Mouse (Mus musculus) cerebellum, adult 8-10 months (tissue): ENCODE measurements around the gene Kcnq4.

Experiments
- DNase-seq: peaks from one replicate; pipeline ENCODE4 v3.0.0; 2022

The Kcnq4 gene

DNA sequence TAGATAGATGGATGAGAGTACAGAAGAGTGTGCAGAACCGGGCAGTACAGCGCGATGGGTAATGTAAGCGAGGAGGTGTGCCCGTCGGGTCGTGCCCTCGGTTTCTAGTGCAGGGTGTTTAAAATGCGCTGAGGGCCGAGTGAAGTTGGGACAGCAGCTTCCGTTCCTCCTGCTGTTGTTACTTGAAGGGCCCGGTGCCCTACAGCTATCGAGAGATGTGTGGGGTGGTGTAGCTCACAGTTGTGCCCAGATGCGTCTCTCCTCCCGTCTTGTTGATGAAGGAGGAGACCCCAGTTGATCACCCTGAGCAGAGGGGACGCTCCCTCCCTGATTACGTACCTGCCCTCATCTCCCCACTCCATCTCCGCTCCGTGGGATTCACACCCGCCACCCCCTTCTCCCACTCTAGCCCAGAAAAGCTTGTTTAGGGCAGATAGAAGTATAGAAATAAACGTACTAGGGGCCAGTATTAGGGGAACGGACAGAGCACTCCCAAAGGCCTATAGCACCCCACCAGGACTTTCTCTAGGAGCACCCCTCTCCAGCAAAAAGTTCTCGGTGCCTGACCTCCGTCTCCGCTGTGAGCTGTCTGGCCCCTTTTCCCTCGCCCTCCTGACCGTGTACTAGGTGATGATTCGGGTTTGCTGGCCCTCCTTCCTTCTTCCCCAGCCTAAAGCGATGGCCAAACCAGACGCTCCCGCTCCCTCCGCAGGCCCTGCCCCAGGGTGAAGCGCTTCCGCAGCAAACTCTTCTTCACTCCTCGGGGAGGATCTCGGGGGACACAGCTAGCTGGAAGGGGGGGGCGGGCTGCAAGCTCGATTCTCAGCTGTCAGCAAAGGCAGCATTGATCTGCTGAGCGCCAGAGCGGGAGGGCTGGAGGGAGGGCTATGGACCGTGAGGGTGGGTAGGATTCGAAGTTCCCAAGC, at the start of gene Kcnq4:
Gene Kcnq4 (minus strand): TSS at position 672 of the 926 bp plus-strand sequence.
- DNase-seq = no peak

DNA sequence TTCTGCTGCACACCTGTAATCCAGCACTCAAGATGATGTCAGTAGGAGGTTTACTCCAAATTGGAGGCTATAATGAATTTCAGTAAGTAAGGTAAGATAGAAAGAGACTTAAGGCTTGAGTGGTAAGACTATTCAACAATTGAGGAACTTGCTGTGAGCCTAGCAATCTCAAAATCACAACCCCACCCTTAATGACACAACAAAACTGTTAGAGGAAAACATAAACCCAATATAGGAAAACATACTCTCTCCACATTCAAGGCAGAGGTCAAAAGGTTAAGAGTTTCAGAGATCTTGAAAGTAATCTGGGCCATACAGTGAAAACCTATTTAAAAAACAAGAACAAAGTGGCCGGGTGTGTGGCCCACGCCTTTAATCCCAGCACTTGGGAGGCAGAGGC, 48.3 kb upstream of the Kcnq4 start:
- DNase-seq = no peak

DNA sequence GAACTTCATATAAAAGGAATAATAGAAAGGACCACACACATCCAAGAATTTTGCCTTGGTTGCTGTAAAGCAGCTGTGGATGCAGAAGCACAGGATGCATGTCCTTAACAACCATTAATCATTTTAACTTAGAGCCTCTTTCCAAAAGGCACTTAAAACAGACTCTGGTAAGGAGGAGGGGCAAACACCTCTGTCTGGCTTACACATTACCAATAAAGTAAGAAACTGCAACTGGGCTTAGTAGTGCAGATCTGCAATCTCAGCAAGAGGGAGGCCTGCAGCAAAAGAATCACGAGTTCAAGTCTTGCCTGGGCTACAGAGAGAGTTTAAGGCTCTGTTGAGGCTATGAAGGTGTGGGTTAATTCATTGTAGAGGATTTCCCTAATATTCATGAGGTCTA, 47.2 kb upstream of the Kcnq4 start:
- no peak for DNase-seq

DNA sequence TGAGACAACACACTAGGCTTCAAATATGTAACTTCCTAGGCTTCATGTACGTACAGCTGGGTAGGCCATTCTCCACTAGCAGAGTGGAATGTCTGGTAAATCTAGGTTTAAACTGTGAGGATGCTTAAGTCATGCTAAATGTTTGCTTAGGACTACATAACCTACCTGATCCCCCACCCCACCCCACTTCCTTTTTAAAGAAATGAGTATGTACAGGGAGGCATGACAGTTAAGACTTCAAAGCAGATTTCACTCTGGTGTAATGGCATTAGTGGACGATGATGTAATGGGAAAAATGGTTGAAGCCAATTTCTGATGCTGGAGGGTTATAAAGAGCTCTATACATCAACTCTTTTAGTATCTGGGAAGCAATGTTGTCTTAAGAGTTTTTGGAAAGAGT, 44.5 kb upstream of the Kcnq4 start:
- DNase-seq = no peak

DNA sequence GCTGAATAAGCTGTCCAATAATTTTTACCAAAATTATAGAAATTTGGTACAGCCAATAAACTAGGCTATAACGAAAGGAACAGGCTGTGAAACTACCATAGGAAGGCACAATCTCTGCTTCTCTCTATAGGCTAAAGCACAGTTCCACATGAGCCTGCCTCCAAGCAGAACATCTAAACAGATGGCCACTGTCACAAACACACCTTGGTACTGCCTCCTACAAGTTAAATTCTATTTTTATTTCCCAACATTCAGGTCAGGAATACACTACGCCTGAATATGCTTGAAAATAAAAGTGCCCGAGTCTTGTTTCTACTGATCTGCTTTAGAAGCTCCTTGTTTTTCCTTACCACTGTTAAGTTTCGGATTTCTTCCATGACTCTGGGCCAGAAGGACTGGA, 41.6 kb upstream of the Kcnq4 start:
- DNase-seq = peak; percentile 43

DNA sequence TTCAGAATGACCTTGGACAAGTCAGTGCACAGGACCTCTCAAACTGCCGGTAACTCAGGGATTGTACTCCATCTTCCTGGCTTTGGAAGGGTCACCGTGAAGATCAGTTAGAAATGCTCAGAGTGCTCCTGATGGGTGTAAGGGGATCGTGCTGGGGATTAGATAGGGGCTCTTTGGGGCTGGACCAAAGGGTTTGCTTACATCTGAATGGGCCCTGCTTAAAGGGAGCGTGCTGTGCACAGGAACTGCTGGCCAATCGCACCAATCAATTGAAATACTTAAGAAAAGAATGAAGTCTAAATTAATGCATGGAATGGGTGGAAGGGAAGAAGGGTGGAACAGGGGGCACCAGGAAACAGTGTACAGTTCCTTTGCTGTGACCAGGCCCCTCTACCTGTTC, 7.4 kb upstream of the Kcnq4 start:
- no peak for DNase-seq

DNA sequence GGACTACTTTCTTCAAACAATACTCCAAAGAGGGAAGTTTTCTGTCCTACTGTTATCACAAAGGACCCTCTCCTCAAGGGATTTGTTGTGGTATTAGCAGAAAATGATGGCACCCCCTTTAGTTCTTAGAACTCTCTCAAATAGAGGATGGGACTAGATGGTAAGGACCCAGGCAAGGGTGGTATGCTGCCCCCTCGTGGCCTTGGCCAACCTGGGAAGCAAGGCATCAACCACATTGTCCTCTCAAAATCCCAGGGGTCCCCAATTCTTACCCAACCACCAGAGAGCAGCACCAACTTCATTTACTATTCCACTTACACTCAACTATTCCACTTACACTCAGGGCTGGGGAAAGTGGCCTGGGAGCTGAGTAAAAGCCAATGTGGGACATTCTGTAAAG, 6.9 kb upstream of the Kcnq4 start:
- peak; percentile 69 for DNase-seq

DNA sequence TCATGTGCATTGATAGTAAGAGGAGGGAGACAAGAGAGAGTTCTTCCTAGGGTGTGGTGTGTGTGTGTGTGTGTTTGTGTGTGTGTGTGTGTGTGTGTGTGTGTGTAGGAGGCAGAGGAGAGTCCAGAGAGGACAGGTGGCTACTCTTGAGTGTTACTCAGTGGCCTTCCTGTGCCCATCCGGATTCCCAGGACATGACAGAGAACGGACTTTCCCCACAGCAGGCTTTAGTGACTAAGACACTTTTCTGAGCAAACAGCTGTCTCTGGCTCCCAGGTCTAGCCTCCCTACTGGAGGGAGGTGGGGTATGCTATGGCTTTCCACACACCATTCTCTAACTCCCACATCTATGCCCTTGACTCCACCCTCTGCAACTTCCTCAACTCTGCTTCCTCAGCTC, 1.2 kb upstream of the Kcnq4 start:
- DNase-seq = no peak

DNA sequence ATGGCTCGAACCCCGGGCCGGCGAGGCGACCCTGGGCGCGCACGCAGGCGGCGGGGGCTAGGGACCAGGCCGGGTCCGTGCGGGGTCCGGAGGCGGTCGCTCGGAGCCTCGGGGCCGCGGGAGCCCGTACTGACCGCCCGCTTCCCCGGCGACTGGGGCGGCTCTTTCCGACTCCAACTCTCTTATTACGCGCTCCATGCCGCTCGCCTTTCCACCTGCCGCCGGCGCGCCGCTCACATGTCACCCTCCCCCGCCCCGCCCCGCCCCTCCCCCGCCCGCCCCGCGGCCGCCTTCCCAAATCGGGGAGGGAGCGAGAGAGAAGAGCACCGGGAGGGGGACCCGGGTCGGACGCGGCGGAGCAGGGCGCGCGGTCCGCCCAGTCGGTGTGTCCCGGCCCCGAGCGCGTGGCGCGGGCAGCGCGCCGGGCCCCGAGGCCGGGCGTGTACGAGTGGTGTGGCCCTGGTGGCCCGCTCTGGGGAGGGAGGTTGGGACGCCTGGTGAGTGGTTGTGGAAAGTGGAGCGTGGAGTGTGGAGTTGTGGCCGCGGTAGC, 1.1 kb downstream of the Kcnq4 start:
- DNase-seq = no peak

DNA sequence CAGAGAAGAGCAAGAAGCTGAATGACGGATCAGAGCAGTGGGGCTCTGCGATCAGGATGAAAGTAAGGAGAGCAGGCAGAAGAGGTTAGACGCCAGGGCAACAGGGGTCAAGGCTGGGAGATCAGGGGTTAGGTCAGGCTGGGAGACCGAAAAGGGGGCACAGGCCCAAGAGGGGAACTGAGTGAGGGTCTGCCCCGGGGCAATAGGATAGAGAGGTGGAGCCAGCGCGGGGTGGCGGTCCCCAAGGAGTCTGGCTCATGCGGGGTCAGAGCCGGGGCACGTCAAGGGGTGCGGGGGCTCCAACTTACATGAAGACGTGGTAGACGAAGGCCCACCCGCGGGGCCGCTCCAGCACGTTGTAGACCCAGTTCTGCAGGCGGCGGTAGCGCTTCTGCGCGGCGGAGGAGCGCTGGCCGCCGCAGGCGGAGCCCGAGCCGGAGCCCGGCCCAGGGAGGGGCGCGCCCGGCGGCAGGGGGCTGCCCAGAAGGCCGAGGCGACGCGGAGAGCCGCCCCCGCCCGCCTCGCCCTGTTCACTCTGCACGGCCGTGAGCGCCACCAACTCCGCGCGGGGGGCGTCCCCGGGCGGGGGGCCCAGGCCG, 1.8 kb downstream of the Kcnq4 start:
- DNase-seq = no peak

DNA sequence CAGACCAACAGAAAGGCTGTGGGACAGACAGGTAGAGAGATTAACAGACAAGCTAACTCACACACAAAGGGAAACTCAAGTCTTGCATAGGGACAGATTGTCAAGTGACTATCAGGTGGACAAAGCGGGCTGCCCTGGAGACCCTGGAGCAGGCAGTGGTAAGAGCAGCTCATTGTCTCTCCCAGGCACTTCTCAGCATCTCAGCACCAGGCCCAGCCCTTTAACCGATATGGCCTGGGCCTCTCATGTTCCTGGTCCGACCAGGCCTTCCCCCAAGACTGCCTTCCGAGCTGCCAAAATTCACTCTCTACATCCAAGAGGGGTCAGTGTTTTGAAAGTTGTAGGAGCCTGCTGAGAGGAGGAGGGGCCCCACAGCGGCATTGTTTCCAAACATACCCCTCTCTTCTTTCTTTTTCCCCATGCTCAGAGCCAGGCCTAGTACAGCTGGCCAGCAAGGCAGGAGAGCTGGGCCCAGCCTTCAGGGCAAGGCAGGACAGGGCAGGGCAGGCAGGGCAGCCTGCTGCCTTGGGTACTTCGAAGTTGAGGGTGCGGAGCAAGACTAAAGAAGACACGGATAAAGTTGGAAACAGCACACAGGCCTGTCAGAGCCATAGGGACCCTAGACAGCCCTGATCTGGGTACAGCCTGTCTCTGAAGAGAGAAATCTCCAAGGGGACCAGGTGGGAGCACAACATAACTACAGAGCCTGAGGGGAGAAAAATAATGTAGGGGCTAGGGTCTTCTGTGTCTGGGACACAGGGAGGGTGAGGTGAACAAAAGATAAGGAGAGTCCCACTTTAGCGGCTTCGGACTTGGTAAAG, 2.5 kb downstream of the Kcnq4 start:
- DNase-seq = no peak

DNA sequence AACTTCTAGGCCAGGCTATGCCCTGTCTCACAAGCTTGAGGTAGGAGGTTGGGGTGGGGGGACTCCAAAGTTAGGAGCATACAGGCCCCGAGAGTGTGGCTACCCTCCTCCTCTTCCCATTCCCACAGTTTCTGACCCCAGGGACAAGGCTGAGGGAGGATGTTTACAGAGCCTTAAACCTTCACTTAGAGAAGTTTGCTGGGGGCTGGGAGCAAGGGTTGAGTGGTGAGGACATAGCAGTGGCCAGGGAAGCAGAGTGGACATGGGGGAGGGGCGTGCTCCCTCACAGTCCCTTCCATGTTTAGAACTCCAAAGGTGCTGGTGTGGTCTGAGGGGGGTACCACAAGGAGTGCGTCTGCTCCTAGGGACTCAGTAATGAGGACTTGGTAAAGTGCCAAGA, 4.8 kb downstream of the Kcnq4 start:
- DNase-seq = no peak

DNA sequence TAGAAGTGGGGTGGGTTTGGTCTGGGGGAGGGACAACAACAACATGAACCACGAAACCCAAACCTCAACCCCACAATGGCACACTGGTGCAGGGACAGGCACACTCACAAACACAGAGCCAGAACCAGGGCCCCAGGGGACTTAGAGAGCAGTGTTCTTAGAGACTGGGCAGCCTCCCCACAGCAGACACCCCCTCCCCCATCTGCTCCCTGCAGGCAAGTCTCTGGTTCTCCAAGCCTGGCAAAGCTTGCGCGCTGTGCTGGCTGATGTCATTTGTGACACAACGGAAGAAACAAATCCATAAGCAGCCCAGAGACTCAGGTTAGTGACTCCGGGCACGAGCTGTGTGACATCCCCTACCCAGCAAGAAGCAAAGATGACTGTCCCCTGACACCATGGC, 7.1 kb downstream of the Kcnq4 start:
- no peak for DNase-seq

DNA sequence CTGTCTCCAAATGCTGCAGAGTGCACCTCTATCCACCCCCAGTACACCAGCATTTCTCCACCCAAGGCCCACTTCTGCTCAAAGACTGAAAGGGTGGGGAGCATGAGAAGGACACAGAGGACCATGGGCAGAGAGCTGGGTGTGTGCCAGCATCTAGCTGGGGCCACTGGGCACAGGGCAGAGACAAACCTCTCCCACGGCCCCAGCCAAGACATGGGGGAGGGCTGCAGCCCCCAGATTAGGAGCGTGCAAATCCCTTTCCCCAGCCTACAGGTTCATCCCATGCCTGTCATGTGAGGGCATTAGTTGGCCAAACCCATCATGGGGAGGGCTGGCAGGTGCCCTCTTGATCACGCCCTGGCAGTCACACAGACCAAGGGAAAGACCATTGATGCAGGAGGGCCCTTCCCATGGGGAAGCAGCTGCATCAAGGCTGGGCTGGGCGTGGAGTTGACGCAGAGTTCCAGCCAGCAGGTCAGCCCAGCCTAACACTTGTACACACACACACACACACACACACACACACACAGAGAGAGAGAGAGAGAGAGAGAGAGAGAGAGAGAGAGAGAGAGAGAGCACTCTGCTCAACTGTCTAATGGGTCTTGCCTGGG, 14.3 kb downstream of the Kcnq4 start:
- no peak for DNase-seq

DNA sequence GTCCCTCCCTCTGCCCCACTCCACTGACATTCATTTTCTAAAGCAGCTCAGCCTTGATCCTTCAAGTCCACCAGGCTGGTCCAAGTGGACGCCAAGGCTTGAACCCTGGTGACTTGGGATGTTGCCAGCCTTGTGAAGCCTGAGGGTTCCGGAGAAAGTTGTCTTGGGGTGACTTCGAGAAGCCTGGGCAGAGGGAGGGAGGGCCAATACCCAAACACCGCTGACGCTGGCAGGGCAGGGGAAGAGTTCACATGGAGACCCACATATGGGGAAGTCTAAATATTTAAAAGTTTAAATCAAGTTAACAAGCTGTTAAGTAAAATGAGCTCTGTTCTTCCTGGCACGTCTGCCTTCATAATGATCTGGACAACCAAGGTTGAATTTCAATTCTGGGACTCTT, 15.7 kb downstream of the Kcnq4 start:
- no peak for DNase-seq

DNA sequence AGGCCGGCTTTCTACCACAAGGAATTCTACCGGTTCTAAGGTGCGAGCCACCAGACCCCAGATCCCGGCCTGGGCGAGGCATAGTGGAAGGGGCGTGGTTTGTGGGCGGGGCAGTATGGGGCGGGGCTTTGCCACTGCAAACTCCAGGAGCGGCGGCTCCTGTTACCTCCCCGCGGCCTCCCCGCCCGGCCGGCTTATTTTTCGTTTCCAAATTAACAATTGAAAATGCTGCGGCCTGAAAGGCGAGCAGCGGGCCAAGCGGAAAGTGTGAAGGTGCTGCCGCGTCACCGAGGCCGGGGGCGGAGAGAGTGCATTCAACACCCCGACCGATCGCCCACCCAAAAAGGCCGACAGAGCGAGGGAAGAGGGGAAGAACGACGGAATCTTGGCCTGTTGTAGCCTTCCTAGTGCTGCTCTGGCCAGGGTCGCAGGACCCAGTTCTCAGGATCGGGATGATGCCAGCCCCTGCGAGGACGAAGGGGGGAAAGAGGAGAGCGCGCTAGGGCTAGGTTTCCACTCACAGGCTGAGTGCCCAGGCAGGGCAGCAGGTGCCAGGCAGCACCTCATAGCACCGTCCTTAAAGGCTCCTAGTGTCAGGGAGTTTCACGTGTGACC, 17.3 kb downstream of the Kcnq4 start:
- peak; percentile 53 for DNase-seq

DNA sequence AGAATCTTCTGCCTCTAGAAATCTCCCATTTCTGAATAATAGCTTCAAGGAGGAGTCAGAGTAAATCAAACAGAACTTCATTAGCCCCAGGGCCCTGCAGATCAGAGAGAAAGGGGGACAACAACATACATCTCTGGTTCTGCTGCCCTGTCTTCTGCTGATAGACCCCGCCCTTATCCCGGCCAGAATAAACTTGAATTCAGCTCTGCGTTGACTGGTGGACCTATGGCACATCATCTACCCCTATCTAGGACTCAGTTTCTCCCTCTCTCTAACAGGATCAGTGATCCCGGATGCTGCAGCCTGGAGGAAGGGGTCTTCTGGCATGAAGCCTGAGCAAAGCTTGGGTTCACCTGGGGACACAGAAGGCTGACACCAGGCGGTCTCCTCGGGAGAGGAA, 17.8 kb downstream of the Kcnq4 start:
- no peak for DNase-seq

DNA sequence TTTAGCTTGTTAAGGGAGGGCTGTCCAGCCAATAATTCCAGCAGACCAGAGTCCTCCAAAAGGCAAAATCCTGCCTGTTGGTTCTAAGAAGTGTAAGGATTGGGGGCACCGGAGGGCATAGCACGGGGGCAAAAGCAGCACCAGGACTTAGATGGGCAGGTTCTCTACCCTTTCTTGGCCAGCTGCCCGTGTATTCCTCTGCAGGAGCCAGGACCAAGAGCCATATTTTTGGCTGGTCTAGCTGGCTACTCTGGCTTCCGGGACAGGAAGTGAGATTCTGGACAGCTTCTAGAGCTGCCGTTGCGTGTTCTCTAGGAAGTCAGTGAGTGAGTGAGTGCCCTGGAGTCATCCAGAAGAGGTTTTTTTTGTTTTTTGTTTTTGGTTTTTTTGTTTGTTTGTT, 18.3 kb downstream of the Kcnq4 start:
- peak; percentile 50 for DNase-seq

DNA sequence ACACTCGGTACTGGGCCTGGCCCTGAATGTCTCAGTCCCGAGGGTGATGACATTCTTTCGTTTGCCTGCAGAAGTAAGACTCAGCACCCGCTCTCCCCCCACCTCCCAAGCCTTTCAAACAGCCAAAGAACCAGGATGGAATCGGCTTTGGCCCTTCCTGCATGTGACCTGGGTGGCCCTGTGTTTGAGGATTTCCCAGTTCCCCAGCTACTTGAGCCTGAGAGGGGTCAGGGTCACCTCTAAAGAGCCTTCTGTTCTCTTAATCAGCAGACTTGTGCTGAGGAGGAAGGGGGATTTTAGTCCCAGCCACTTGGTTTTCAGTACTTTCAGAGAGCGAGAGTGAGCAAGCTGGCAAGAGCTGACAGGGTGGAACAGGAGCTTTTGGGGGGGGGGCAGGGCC, 19.0 kb downstream of the Kcnq4 start:
- DNase-seq = no peak

DNA sequence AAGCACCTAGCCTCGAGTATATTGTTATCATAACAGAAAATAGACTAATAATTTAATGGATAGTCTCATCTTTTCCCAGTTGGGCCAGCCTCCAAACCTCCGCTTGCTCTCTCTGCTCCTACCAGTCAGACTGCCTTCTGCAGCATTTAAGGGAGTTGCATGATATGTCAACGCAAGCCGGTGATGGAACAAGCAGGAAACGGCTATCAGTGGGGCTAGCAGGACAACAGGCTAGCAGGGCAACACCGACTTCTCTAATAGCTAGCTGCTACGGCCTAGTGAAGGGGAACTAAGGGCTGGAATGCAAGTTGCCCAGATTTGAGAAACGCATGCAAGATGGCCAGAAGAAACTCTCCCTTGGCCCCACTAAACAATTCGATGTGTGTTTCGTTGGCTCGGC, 20.6 kb downstream of the Kcnq4 start:
- no peak for DNase-seq

DNA sequence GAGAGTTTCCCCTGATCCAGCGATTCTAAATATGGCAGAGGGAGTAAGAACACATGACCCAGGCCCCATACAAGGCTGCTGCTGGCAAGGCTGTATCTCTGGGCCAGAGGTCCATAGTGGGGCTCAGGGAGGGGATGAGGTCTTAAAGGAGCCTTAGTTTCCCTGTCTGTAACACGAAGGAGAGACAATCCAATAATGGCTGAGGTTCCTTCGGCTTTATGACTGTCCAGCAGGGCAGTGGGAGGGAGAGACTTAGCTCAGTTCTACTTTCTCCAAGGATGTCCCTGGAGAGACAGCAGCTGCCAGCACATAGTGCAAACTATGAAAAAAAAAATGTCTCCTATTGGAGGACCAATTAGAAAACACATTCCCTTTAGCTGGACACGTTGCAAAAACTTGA, 22.2 kb downstream of the Kcnq4 start:
- DNase-seq = no peak

DNA sequence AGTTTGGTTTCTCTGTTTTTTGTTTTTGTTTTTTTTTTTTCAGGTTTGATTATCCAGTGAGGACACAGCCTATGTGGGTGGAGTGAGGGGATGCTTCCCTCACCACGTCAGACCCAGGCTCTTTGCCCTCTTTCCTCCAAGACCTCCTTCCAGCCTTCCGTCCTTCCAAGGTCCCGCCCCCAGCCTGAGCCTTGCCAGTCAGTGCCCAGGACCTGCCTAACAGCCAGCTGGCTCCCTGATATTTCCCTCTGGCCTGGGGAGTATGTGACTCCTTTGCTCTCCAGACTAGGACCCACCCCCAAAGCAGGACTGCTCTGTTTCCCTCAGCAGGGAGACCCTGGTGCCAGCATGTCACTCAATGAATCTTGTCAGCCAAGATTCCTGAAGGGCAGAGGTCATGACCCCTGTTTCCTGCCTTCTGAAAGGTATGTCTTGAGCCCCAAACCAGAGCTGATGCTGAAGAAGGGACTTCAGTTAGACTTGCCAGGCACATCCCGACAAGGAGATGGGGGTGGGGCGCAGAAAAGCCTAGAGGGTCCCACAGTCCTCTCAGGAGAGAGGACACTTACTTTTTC, 22.8 kb downstream of the Kcnq4 start:
- DNase-seq = no peak
